Mouse (Mus musculus): ENCODE measurements around the gene Sema5a. TPM values are rescaled to one million over a fixed set of nuclear protein-coding genes. Genes with fewer than 3 reads are reported as not detected.

Sema5a gene
- polyA plus RNA-seq, 1 experiment from 2014 or later = 7.0 TPM

GRCm38 (mm10) chr15:32647061-32647687 lies 402.6 kb downstream of the Sema5a start:
- H3K4me2 ChIP-seq (replicated peaks) = no peak overlapping the region
- no peaks in the 10 kb centered on the region for H3K4me1 ChIP-seq
- H3K9ac ChIP-seq (replicated peaks) = no peak overlapping the region
- H3K4me3 ChIP-seq = no peak overlapping the region
- no peaks in the 10 kb centered on the region for H3K36me3 ChIP-seq
- no peak overlapping the region for H3K27ac ChIP-seq (replicated peaks)
- no peak for ATAC-seq (ENCODE audit: low FRiP score, low read depth)
- no peaks in the 10 kb centered on the region for H3K9me3 ChIP-seq
- H3K27me3 ChIP-seq = no peaks in the 10 kb centered on the region
- WGBS = 70% methylated on average over 1 of the region's 1 CpGs

DNA sequence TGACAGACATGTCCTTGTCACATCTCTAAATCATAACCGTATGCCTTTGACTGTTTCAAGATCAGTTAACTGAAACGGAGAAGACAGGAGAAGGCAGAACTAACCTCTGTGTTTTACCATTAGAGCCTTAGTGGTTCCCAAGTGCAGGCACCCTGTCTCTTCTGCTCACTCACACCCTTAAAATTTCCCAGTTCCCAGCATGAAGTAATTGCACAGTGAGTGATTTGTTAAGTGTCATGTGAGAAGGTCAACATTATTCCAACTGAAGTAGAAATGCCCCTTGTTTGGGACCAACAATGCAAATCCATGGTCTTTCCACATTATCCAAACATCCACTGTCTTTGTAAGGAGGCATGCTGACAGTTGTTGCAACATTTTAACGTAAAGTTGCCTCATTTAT lies 409.4 kb downstream of the Sema5a start:
- no peaks in the 10 kb centered on the region for H3K9me3 ChIP-seq
- WGBS = 84% methylated on average over 3 of the region's 3 CpGs
- no peak overlapping the region for H3K27ac ChIP-seq (replicated peaks)
- no peak overlapping the region for H3K4me2 ChIP-seq (replicated peaks)
- ATAC-seq (ENCODE audit: low FRiP score, low read depth) = no peak
- H3K9ac ChIP-seq (replicated peaks) = no peak overlapping the region
- no peaks in the 10 kb centered on the region for H3K36me3 ChIP-seq
- no peaks in the 10 kb centered on the region for H3K4me1 ChIP-seq
- no peaks in the 10 kb centered on the region for H3K27me3 ChIP-seq
- H3K4me3 ChIP-seq = no peak overlapping the region

DNA sequence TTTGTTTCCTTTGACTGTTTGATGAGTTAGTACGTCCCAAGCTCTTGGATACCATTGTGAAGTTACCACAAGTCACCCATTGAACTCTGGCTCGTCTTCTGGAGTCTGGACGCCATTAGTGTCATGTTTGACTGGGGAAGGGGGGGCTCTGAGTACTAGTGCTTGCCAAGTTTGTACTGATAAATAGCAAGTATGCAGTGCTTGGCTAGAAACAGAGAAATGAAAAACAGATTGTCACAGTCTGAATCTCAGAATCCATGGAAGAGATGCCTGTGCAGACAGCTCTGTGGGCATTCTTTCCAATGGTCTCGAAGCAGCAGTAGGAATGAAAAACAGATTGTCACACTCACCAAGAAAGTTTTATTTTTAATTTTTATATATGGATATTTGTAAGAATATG lies 411.4 kb downstream of the Sema5a start:
- H3K27ac ChIP-seq (replicated peaks) = no peak overlapping the region
- H3K9me3 ChIP-seq = no peaks in the 10 kb centered on the region
- no peak for ATAC-seq (ENCODE audit: low FRiP score, low read depth)
- H3K9ac ChIP-seq (replicated peaks) = no peak overlapping the region
- H3K4me1 ChIP-seq = no peaks in the 10 kb centered on the region
- H3K36me3 ChIP-seq = no peaks in the 10 kb centered on the region
- no peak overlapping the region for H3K4me3 ChIP-seq
- whole genome bisulfite sequencing = 79% methylated on average over 4 of the region's 4 CpGs
- no peak overlapping the region for H3K4me2 ChIP-seq (replicated peaks)
- no peaks in the 10 kb centered on the region for H3K27me3 ChIP-seq

- Histone ChIP-seq H3K9me3 (no peaks in the 10 kb centered on the region), H3K4me2 (replicated peaks) (no peak overlapping the region), H3K4me1 (no peaks in the 10 kb centered on the region), H3K27me3 (no peaks in the 10 kb centered on the region), H3K27ac (replicated peaks) (no peak overlapping the region), H3K4me3 (no peak overlapping the region), H3K36me3 (no peaks in the 10 kb centered on the region), H3K9ac (replicated peaks) (no peak overlapping the region)
- WGBS = 84% methylated on average over 1 of the region's 1 CpGs
- ATAC-seq (ENCODE audit: low FRiP score, low read depth) = no peak
These were observed 431.8 kb downstream of the Sema5a start for GRCm38 (mm10) chr15:32676446-32676845.

GRCm38 (mm10) chr15:32685152-32685551 lies 440.5 kb downstream of the Sema5a start:
- Histone ChIP-seq H3K27ac (replicated peaks) (no peak overlapping the region), H3K27me3 (no peaks in the 10 kb centered on the region), H3K9ac (replicated peaks) (no peak overlapping the region), H3K4me3 (no peak overlapping the region), H3K4me1 (no peaks in the 10 kb centered on the region), H3K4me2 (replicated peaks) (no peak overlapping the region), H3K9me3 (no peaks in the 10 kb centered on the region), H3K36me3 (no peaks in the 10 kb centered on the region)
- 80% methylated on average over 4 of the region's 4 CpGs for WGBS
- no peak for ATAC-seq (ENCODE audit: low FRiP score, low read depth)

DNA sequence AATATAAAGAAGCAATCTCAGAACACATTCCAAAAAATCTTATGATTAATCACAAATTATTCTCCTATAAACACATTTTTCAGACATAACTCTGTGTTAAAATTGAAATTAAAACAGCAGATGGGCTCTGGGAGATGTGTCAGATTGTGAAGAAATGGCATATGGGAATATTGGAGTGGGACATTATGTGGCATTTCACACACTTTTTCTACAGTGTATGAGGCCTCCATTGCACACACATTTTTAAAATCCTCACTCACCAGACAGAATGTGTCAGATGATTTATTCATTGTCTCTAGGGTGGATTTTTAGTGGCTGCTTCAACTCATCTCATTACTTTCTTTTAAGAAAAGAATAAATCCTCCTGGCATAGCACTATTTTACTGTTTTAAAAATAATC lies 446.4 kb downstream of the Sema5a start:
- no peak overlapping the region for H3K4me3 ChIP-seq
- H3K9ac ChIP-seq (replicated peaks) = no peak overlapping the region
- H3K4me2 ChIP-seq (replicated peaks) = no peak overlapping the region
- no peaks in the 10 kb centered on the region for H3K9me3 ChIP-seq
- no peak overlapping the region for H3K27ac ChIP-seq (replicated peaks)
- ATAC-seq (ENCODE audit: low FRiP score, low read depth) = no peak
- no peaks in the 10 kb centered on the region for H3K27me3 ChIP-seq
- H3K36me3 ChIP-seq = no peaks in the 10 kb centered on the region
- H3K4me1 ChIP-seq = no peaks in the 10 kb centered on the region

DNA sequence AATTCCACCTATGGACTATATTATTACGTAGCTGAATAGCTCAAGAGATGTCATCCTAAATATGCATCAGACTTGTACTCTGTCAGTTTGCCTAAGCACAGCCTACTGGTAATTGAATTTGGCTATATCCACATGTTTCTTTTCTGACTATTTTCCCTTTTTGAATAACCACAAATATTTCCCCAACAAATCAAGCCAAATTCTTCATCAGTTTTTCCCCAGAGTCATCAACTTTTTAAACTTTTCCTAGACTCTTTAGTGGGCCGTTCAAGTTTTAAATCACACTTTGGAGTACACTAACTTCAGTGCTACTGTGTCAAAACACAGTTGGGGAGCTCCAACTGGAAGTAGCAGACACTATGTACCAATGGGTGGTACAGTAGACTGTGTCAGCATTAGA lies 448.4 kb downstream of the Sema5a start:
- H3K27ac ChIP-seq (replicated peaks) = no peak overlapping the region
- no peak overlapping the region for H3K4me3 ChIP-seq
- H3K4me1 ChIP-seq = no peaks in the 10 kb centered on the region
- ATAC-seq (ENCODE audit: low FRiP score, low read depth) = no peak
- H3K36me3 ChIP-seq = no peaks in the 10 kb centered on the region
- 95% methylated on average over 2 of the region's 2 CpGs for WGBS
- no peaks in the 10 kb centered on the region for H3K9me3 ChIP-seq
- H3K27me3 ChIP-seq = no peaks in the 10 kb centered on the region
- no peak overlapping the region for H3K9ac ChIP-seq (replicated peaks)
- no peak overlapping the region for H3K4me2 ChIP-seq (replicated peaks)

- Histone ChIP-seq H3K9ac (replicated peaks) (no peak overlapping the region), H3K4me1 (no peaks in the 10 kb centered on the region), H3K36me3 (no peaks in the 10 kb centered on the region), H3K4me3 (no peak overlapping the region), H3K27ac (replicated peaks) (no peak overlapping the region), H3K9me3 (no peaks in the 10 kb centered on the region), H3K4me2 (replicated peaks) (no peak overlapping the region), H3K27me3 (no peaks in the 10 kb centered on the region)
- ATAC-seq (ENCODE audit: low FRiP score, low read depth) = no peak
- 90% methylated on average over 4 of the region's 4 CpGs for WGBS
These were observed 472.8 kb downstream of the Sema5a start for GRCm38 (mm10) chr15:32717298-32717985.

DNA sequence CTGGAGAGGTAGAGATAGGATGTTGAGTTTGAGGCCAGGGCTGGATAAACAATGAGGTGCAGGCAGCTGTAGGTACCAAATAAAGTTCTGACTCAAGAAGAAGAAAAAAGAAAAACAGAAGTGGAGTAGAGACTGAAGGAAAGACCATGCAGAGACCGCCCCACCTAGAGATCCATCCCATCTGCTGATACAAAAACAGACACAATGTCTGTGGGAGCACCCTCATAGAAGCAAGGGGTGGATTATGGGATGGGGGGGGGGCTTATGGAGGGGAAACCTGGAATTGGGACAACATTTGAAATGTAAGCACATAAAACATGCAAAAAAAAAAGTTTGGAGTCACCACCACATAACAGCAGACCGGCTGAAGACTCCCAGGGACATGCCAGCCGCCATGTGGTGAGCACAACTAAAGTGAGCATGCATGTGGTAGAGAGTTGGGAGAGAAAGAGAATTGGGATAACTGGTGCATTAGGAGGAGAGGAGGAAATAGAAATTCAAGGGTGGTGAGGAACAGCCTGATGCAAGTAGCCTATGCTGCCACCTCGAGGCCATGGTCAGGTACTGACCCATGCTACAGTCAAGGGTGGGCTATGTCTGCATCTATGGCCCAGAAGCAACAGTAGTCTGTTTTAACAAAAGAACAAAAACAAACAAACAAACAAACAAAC lies 473.8 kb downstream of the Sema5a start:
- no peaks in the 10 kb centered on the region for H3K4me1 ChIP-seq
- no peak overlapping the region for H3K27ac ChIP-seq (replicated peaks)
- H3K36me3 ChIP-seq = no peaks in the 10 kb centered on the region
- no peak overlapping the region for H3K4me3 ChIP-seq
- 32% methylated on average over 4 of the region's 4 CpGs for WGBS
- H3K4me2 ChIP-seq (replicated peaks) = no peak overlapping the region
- no peaks in the 10 kb centered on the region for H3K9me3 ChIP-seq
- no peak overlapping the region for H3K9ac ChIP-seq (replicated peaks)
- ATAC-seq (ENCODE audit: low FRiP score, low read depth) = peak; percentile 96
- H3K27me3 ChIP-seq = no peaks in the 10 kb centered on the region

GRCm38 (mm10) chr15:32718964-32719311 lies 474.3 kb downstream of the Sema5a start:
- 90% methylated on average over 1 of the region's 1 CpGs for WGBS
- no peak for ATAC-seq (ENCODE audit: low FRiP score, low read depth)

DNA sequence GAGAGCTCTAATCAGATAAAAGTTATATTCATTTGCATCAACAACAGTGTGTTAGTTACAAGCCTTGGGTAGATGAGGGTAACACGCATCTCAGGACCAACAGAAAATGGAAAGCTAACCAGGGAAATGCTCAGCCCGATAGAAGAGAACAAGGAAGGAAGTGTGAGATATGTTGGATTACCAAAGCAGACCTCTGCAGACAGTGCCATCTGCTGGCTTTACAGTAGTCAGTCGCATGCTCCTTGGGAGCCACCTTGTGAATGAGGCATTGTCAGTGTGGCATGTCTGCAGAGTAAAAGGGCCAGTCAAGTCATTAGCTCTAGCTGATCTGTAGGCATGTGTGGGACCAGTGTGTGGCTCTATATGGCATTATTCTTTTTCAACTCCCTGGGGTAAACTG lies 486.2 kb downstream of the Sema5a start:
- Histone ChIP-seq H3K4me3 (no peak overlapping the region), H3K27ac (replicated peaks) (no peak overlapping the region), H3K9me3 (no peaks in the 10 kb centered on the region), H3K4me1 (no peaks in the 10 kb centered on the region), H3K36me3 (no peaks in the 10 kb centered on the region), H3K9ac (replicated peaks) (no peak overlapping the region), H3K4me2 (replicated peaks) (no peak overlapping the region), H3K27me3 (no peaks in the 10 kb centered on the region)
- no peak for ATAC-seq (ENCODE audit: low FRiP score, low read depth)
- 40% methylated on average over 3 of the region's 3 CpGs for WGBS

More at GRCm38 (mm10) chr15:32718964-32719311, 474.3 kb downstream of the Sema5a start:
- no peak overlapping the region for H3K4me2 ChIP-seq (replicated peaks)
- no peaks in the 10 kb centered on the region for H3K36me3 ChIP-seq
- H3K4me3 ChIP-seq = no peak overlapping the region
- H3K9ac ChIP-seq (replicated peaks) = no peak overlapping the region
- no peak overlapping the region for H3K27ac ChIP-seq (replicated peaks)
- no peaks in the 10 kb centered on the region for H3K9me3 ChIP-seq
- H3K27me3 ChIP-seq = no peaks in the 10 kb centered on the region
- H3K4me1 ChIP-seq = no peaks in the 10 kb centered on the region

Data from midbrain, embryonic 12.5 days (tissue).